ENCODE assay signal across 8 mouse cellular contexts in the genomic region with DNA sequence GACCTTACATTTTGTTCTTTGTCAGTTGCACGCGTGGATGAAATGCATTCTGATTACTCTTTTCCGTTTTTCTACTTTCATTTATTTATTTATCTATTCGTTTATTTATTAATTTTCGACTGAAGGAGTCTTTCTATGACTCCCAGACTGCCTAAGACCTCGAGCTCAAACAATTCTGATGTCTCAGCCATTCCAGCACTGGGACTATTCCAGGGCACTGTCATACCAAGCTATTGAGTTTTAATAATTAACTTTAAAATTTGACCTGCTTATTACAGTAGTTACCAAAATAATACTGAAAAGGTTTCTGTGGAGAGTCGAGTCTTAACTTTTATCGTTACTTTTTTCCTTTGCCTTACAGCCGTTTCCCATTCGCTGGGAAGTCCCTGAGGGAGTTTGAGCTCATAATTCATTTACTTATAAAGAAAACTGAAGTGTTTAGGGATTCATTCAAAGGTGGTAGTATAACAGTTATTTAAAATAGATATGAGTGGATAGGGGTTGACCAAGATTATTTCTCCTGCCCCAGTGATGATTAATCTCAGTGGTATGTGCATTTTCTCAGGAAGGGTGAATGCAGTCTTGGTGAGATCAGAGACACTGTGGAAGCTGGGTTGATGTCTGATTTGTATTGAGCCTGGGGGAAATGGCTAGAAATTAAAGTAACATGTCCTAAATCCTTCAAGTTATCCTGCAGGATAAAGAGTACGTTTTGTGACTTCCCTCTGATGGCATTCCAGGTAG. TPM values are rescaled to one million over a fixed set of nuclear protein-coding genes. Genes with fewer than 3 reads are reported as not detected.
DNase-seq lines count a peak whose midpoint lies in the region; ATAC-seq and TF ChIP-seq lines count a peak whose summit lies in the region.

No protein-coding gene starts in this region.

- no peak overlapping the region for H3K27ac ChIP-seq in lung, embryonic 14.5 days (ENCODE audit: low read depth)
- no peak overlapping the region for H3K27ac ChIP-seq in forebrain, embryonic 11.5 days (ENCODE audit: low read depth, low read length)
- no peak overlapping the region for H3K27ac ChIP-seq in neural tube, embryonic 15.5 days (replicated peaks)

- no peaks in the 10 kb centered on the region for H3K4me1 ChIP-seq in lung, embryonic 14.5 days (ENCODE audit: insufficient read depth)
- H3K4me1 ChIP-seq in forebrain, embryonic 11.5 days (replicated peaks; ENCODE audit: control insufficient read depth, insufficient read depth, low read length) = no peaks in the 10 kb centered on the region
- H3K4me1 ChIP-seq in neural tube, embryonic 15.5 days = peaks cover 10% of the 10 kb centered on the region

- no peak for TF ChIP-seq CTCF in lung, embryonic 14.5 days (IDR thresholded peaks at IDR 0.05; ENCODE audit: low read depth)

- H3K9me3 ChIP-seq in lung, embryonic 14.5 days (ENCODE audit: low read depth, low read length) = no peaks in the 10 kb centered on the region
- no peaks in the 10 kb centered on the region for H3K9me3 ChIP-seq in forebrain, embryonic 11.5 days (ENCODE audit: control insufficient read depth, low read length)
- H3K9me3 ChIP-seq in neural tube, embryonic 15.5 days (replicated peaks) = no peaks in the 10 kb centered on the region

- no peaks in the 10 kb centered on the region for H3K27me3 ChIP-seq in lung, embryonic 14.5 days (ENCODE audit: insufficient read depth, low read length)
- no peaks in the 10 kb centered on the region for H3K27me3 ChIP-seq in forebrain, embryonic 11.5 days (ENCODE audit: control insufficient read depth, insufficient read depth, low read length)
- no peaks in the 10 kb centered on the region for H3K27me3 ChIP-seq in neural tube, embryonic 15.5 days (replicated peaks)

- ATAC-seq in lung, embryonic 14.5 days (ENCODE audit: insufficient read depth) = no peak
- no peak for ATAC-seq in forebrain, embryonic 11.5 days (replicated peaks; ENCODE audit: low FRiP score)
- ATAC-seq in neural tube, embryonic 15.5 days (ENCODE audit: low FRiP score) = no peak

- no peaks in the 10 kb centered on the region for H3K36me3 ChIP-seq in lung, embryonic 14.5 days (ENCODE audit: insufficient read depth)
- no peaks in the 10 kb centered on the region for H3K36me3 ChIP-seq in forebrain, embryonic 11.5 days (ENCODE audit: control insufficient read depth, insufficient read depth, low read length)
- H3K36me3 ChIP-seq in neural tube, embryonic 15.5 days = no peaks in the 10 kb centered on the region

- peak overlapping the region; percentile 81 for H3K4me2 ChIP-seq in lung, embryonic 14.5 days
- peak overlapping the region; percentile 73; the same call in 1 of the 2 replicates for H3K4me2 ChIP-seq in forebrain, embryonic 11.5 days (ENCODE audit: low read depth, low read length, severe bottlenecking)
- H3K4me2 ChIP-seq in neural tube, embryonic 15.5 days = peak overlapping the region; percentile 70

- peak overlapping the region; percentile 67 for H3K4me3 ChIP-seq in lung, embryonic 14.5 days (ENCODE audit: low read depth, low read length)
- peak overlapping the region; percentile 51 for H3K4me3 ChIP-seq in forebrain, embryonic 11.5 days (ENCODE audit: low read depth, low read length)
- peak overlapping the region; percentile 50 for H3K4me3 ChIP-seq in neural tube, embryonic 15.5 days (replicated peaks)

- 19% methylated on average over 11 of the region's 11 CpGs for WGBS in lung, embryonic 14.5 days
- 55% methylated on average over 11 of the region's 11 CpGs for WGBS in forebrain, embryonic 11.5 days
- WGBS in neural tube, embryonic 15.5 days = 52% methylated on average over 11 of the region's 11 CpGs

- no peak for DNase-seq in lung, embryonic 14.5 days
- DNase-seq in lung, postnatal 10 days = no peak
- no peak for DNase-seq in forebrain, embryonic 11.5 days (ENCODE audit: low spot score)
- DNase-seq in kidney, postnatal 36 days = peak; percentile 33 to 51
- DNase-seq in retina, embryonic 14.5 days (ENCODE audit: low spot score) = no peak
- DNase-seq in cerebellum, adult 18-20 months = no peak
- DNase-seq in cerebellum, adult 8-10 months = no peak

- peak overlapping the region; percentile 73 for H3K9ac ChIP-seq in lung, embryonic 14.5 days
- H3K9ac ChIP-seq in forebrain, embryonic 11.5 days (ENCODE audit: low read length) = peak overlapping the region; percentile 81; the same call in 1 of the 2 replicates
- H3K9ac ChIP-seq in neural tube, embryonic 15.5 days (replicated peaks) = no peak overlapping the region

RNA-seq across cellular contexts. Expression of a gene that starts 56.9 kb away (rescaled TPM):
- 55.8 and 57.6 TPM in 2 replicates for polyA plus RNA-seq in lung, embryonic 14.5 days (2014; fragmentation: Nextera tagmentation; extraction: Ambion mirVana)
- polyA plus RNA-seq in forebrain, embryonic 11.5 days (2014; fragmentation: Nextera tagmentation; extraction: Ambion mirVana) = 44.1 and 49.7 TPM in 2 replicates
- 35.8 and 45.3 TPM in 2 replicates for polyA plus RNA-seq in neural tube, embryonic 15.5 days (2015; fragmentation: Nextera tagmentation; extraction: Ambion mirVana)

Comparison
In these comparisons a context has a peak if more than half of its experiments do, and no peak if none do; other contexts are left out.
1. DNase-seq: peak in kidney, postnatal 36 days (2 of 2); none in lung, embryonic 14.5 days (single experiment), lung, postnatal 10 days (single experiment), forebrain, embryonic 11.5 days (single experiment), retina, embryonic 14.5 days (single experiment), cerebellum, adult 18-20 months (0 of 2) and cerebellum, adult 8-10 months (single experiment).
2. Peak in every context shown above with its lines, with median percentiles within 50 percentile points of each other: H3K4me2 ChIP-seq and H3K4me3 ChIP-seq.